Mouse (Mus musculus): Measurements from ENCODE around the gene Slit3. TPM values are rescaled to one million over a fixed set of nuclear protein-coding genes. Genes with fewer than 3 reads are reported as not detected.

The Slit3 gene
- polyA plus RNA-seq, 1 experiment from 2014 or later: 4.5 TPM

GRCm38 (mm10) chr11:35601652-35602240 lies 480.7 kb downstream of the Slit3 start:
- no peak overlapping the region for H3K9ac ChIP-seq (ENCODE audit: low read depth, low read length)
- H3K4me1 ChIP-seq (ENCODE audit: control insufficient read depth, insufficient read depth, low read length): peaks cover 14% of the 10 kb centered on the region
- ATAC-seq: no peak
- WGBS: 54% methylated on average over 10 of the region's 10 CpGs
- H3K27ac ChIP-seq (ENCODE audit: low read length): no peak overlapping the region
- peaks cover 4% of the 10 kb centered on the region for H3K27me3 ChIP-seq (ENCODE audit: control insufficient read depth, insufficient read depth, low read depth, low read length)
- H3K4me2 ChIP-seq (ENCODE audit: low read length): no peak overlapping the region
- H3K36me3 ChIP-seq (ENCODE audit: control insufficient read depth, insufficient read depth, low read length): no peaks in the 10 kb centered on the region
- H3K4me3 ChIP-seq (ENCODE audit: low read depth, low read length): no peak overlapping the region
- no peaks in the 10 kb centered on the region for H3K9me3 ChIP-seq (replicated peaks; ENCODE audit: control insufficient read depth, low read length, poor library complexity, severe bottlenecking)

- H3K4me1 ChIP-seq (ENCODE audit: control insufficient read depth, insufficient read depth, low read length): peaks cover 13% of the 10 kb centered on the region
- H3K4me2 ChIP-seq (ENCODE audit: low read length): no peak overlapping the region
- H3K9ac ChIP-seq (ENCODE audit: low read depth, low read length): no peak overlapping the region
- H3K27ac ChIP-seq (ENCODE audit: low read length): no peak overlapping the region
- H3K4me3 ChIP-seq (ENCODE audit: low read depth, low read length): no peak overlapping the region
- no peak for ATAC-seq
- no peaks in the 10 kb centered on the region for H3K36me3 ChIP-seq (ENCODE audit: control insufficient read depth, insufficient read depth, low read length)
- H3K9me3 ChIP-seq (replicated peaks; ENCODE audit: control insufficient read depth, low read length, poor library complexity, severe bottlenecking): no peaks in the 10 kb centered on the region
- 74% methylated on average over 10 of the region's 10 CpGs for WGBS
- H3K27me3 ChIP-seq (ENCODE audit: control insufficient read depth, insufficient read depth, low read depth, low read length): peaks cover 4% of the 10 kb centered on the region
These were observed 481.6 kb downstream of the Slit3 start for GRCm38 (mm10) chr11:35602586-35602985.

- peaks cover 4% of the 10 kb centered on the region for H3K27me3 ChIP-seq (ENCODE audit: control insufficient read depth, insufficient read depth, low read depth, low read length)
- no peaks in the 10 kb centered on the region for H3K9me3 ChIP-seq (replicated peaks; ENCODE audit: control insufficient read depth, low read length, poor library complexity, severe bottlenecking)
- H3K27ac ChIP-seq (ENCODE audit: low read length): no peak overlapping the region
- no peak overlapping the region for H3K9ac ChIP-seq (ENCODE audit: low read depth, low read length)
- 0 out of 2 replicates have a peak, but pooled peaks have one; percentile 47 for ATAC-seq
- no peak overlapping the region for H3K4me3 ChIP-seq (ENCODE audit: low read depth, low read length)
- H3K36me3 ChIP-seq (ENCODE audit: control insufficient read depth, insufficient read depth, low read length): no peaks in the 10 kb centered on the region
- peaks cover 10% of the 10 kb centered on the region; the same call in 1 of the 2 replicates for H3K4me1 ChIP-seq (ENCODE audit: control insufficient read depth, insufficient read depth, low read length)
- H3K4me2 ChIP-seq (ENCODE audit: low read length): no peak overlapping the region
- WGBS: 68% methylated on average over 6 of the region's 6 CpGs
These were observed 482.9 kb downstream of the Slit3 start for GRCm38 (mm10) chr11:35603946-35604345.

GRCm38 (mm10) chr11:35604848-35605790 lies 484.1 kb downstream of the Slit3 start:
- 58% methylated on average over 18 of the region's 18 CpGs for WGBS
- Histone ChIP-seq H3K36me3 (ENCODE audit: control insufficient read depth, insufficient read depth, low read length) (no peaks in the 10 kb centered on the region), H3K27ac (ENCODE audit: low read length) (no peak overlapping the region), H3K4me2 (ENCODE audit: low read length) (no peak overlapping the region), H3K4me1 (ENCODE audit: control insufficient read depth, insufficient read depth, low read length) (peaks cover 10% of the 10 kb centered on the region; the same call in 1 of the 2 replicates), H3K27me3 (ENCODE audit: control insufficient read depth, insufficient read depth, low read depth, low read length) (no peaks in the 10 kb centered on the region), H3K9me3 (replicated peaks; ENCODE audit: control insufficient read depth, low read length, poor library complexity, severe bottlenecking) (no peaks in the 10 kb centered on the region), H3K9ac (ENCODE audit: low read depth, low read length) (no peak overlapping the region), H3K4me3 (ENCODE audit: low read depth, low read length) (no peak overlapping the region)
- ATAC-seq: no peak

- ATAC-seq: no peak
- no peaks in the 10 kb centered on the region for H3K9me3 ChIP-seq (replicated peaks; ENCODE audit: control insufficient read depth, low read length, poor library complexity, severe bottlenecking)
- H3K4me3 ChIP-seq (ENCODE audit: low read depth, low read length): no peak overlapping the region
- no peaks in the 10 kb centered on the region for H3K36me3 ChIP-seq (ENCODE audit: control insufficient read depth, insufficient read depth, low read length)
- H3K4me2 ChIP-seq (ENCODE audit: low read length): no peak overlapping the region
- H3K4me1 ChIP-seq (ENCODE audit: control insufficient read depth, insufficient read depth, low read length): peaks cover 4% of the 10 kb centered on the region; the same call in 1 of the 2 replicates
- H3K27ac ChIP-seq (ENCODE audit: low read length): no peak overlapping the region
- peaks cover 3% of the 10 kb centered on the region; the same call in 1 of the 2 replicates for H3K27me3 ChIP-seq (ENCODE audit: control insufficient read depth, insufficient read depth, low read depth, low read length)
- WGBS: 51% methylated on average over 4 of the region's 4 CpGs
- H3K9ac ChIP-seq (ENCODE audit: low read depth, low read length): no peak overlapping the region
These were observed 486.2 kb downstream of the Slit3 start for GRCm38 (mm10) chr11:35607191-35607590.

- WGBS: 44% methylated on average over 5 of the region's 5 CpGs
- no peak for ATAC-seq
- Histone ChIP-seq H3K4me1 (ENCODE audit: control insufficient read depth, insufficient read depth, low read length) (peaks cover 8% of the 10 kb centered on the region; the same call in 1 of the 2 replicates), H3K9ac (ENCODE audit: low read depth, low read length) (no peak overlapping the region), H3K36me3 (ENCODE audit: control insufficient read depth, insufficient read depth, low read length) (no peaks in the 10 kb centered on the region), H3K4me3 (ENCODE audit: low read depth, low read length) (no peak overlapping the region), H3K27me3 (ENCODE audit: control insufficient read depth, insufficient read depth, low read depth, low read length) (peaks cover 3% of the 10 kb centered on the region; the same call in 1 of the 2 replicates), H3K27ac (ENCODE audit: low read length) (no peak overlapping the region), H3K4me2 (ENCODE audit: low read length) (no peak overlapping the region), H3K9me3 (replicated peaks; ENCODE audit: control insufficient read depth, low read length, poor library complexity, severe bottlenecking) (no peaks in the 10 kb centered on the region)
These were observed 487.8 kb downstream of the Slit3 start for GRCm38 (mm10) chr11:35608794-35609193.

- ATAC-seq: no peak
- WGBS: 17% methylated on average over 13 of the region's 13 CpGs
These were observed 491.4 kb downstream of the Slit3 start for GRCm38 (mm10) chr11:35612262-35612896.

GRCm38 (mm10) chr11:35614530-35614929 lies 493.5 kb downstream of the Slit3 start:
- WGBS: 26% methylated on average over 3 of the region's 3 CpGs
- Histone ChIP-seq H3K27me3 (ENCODE audit: control insufficient read depth, insufficient read depth, low read depth, low read length) (peaks cover 3% of the 10 kb centered on the region; the same call in 1 of the 2 replicates), H3K27ac (ENCODE audit: low read length) (no peak overlapping the region), H3K9me3 (replicated peaks; ENCODE audit: control insufficient read depth, low read length, poor library complexity, severe bottlenecking) (no peaks in the 10 kb centered on the region), H3K4me1 (ENCODE audit: control insufficient read depth, insufficient read depth, low read length) (peaks cover 5% of the 10 kb centered on the region; the same call in 1 of the 2 replicates), H3K4me3 (ENCODE audit: low read depth, low read length) (no peak overlapping the region), H3K9ac (ENCODE audit: low read depth, low read length) (no peak overlapping the region), H3K36me3 (ENCODE audit: control insufficient read depth, insufficient read depth, low read length) (no peaks in the 10 kb centered on the region), H3K4me2 (ENCODE audit: low read length) (no peak overlapping the region)
- no peak for ATAC-seq

More at GRCm38 (mm10) chr11:35612262-35612896, 491.4 kb downstream of the Slit3 start:
- Histone ChIP-seq H3K4me1 (ENCODE audit: control insufficient read depth, insufficient read depth, low read length) (peaks cover 5% of the 10 kb centered on the region; the same call in 1 of the 2 replicates), H3K36me3 (ENCODE audit: control insufficient read depth, insufficient read depth, low read length) (no peaks in the 10 kb centered on the region), H3K4me2 (ENCODE audit: low read length) (no peak overlapping the region), H3K9ac (ENCODE audit: low read depth, low read length) (no peak overlapping the region), H3K9me3 (replicated peaks; ENCODE audit: control insufficient read depth, low read length, poor library complexity, severe bottlenecking) (no peaks in the 10 kb centered on the region), H3K27ac (ENCODE audit: low read length) (no peak overlapping the region), H3K4me3 (ENCODE audit: low read depth, low read length) (no peak overlapping the region), H3K27me3 (ENCODE audit: control insufficient read depth, insufficient read depth, low read depth, low read length) (peaks cover 3% of the 10 kb centered on the region; the same call in 1 of the 2 replicates)

Data from midbrain, embryonic 16.5 days (tissue).